Mouse (Mus musculus) CD4-positive helper T cell, adult 2 months (primary cell): Measurements from ENCODE around the gene Shisal1.

Source experiments
- DNase-seq: peaks from one replicate; pipeline ENCODE4 v3.0.0-alpha.2; 2012; ENCODE audit warnings: low read depth, missing footprints, low spot score

The Shisal1 gene

GRCm38 (mm10) chr15:84427624-84428023, 19.3 kb downstream of the Shisal1 start:
- DNase-seq, result no peak

DNA sequence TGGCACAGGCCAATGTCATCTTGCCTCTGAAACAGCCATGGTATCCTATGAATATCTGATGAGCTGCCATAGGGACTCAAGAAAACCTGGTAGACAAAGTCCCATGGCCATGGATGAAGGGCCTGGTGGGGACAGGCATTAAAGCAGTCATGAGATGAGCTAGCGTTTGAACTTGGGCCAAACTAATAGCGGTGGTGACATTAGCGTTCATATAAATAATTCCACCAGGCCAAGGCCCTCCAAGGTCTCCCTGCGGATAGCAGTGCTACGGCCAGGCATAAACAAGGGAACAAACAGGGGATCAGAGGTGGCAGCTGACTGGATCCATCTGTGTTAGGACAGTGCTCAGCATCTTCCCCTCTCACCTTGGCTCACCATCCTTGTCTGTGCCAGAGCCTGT, 21.2 kb downstream of the Shisal1 start:
- DNase-seq, result no peak

GRCm38 (mm10) chr15:84423781-84424180, 23.1 kb downstream of the Shisal1 start:
- DNase-seq, result no peak

DNA sequence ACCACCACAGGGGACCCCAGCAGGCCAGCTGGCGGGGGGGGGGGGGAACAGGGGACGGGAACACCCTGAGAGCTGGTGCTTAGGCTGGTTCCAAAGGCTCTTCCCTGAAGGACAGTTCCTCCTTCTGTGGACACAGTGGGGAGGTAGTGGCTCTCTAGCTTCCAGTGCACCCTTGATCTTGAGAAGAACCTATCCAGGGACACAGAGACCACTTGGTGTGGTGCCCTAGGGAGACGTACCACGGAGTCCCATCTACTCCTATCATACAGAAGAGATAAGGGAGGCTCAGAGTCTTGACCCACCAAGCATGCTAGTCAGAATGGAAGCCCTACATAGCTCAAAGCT, 28.7 kb downstream of the Shisal1 start:
- no peak for DNase-seq

GRCm38 (mm10) chr15:84417592-84418265, 29.2 kb downstream of the Shisal1 start:
- DNase-seq, result no peak

DNA sequence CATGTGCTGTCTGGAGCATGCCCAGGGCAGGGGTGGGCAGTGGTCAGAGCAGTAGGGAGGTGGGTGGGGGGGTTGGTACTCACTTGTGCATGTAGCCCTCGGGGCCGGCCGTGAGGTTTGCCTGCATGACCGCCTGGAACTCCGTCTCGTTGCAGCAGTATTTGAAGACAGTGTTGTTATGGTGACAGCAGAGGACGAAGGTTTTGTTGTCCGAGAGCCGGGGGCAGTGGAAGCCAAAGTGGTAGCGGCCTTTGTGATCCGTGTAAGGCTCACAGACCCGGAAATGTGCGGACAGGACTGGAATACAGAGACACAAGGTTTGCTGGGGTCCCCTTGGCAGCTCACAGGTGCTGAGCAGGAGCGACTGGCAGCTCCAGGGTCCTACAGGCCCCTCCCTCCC, 29.9 kb downstream of the Shisal1 start:
- DNase-seq, result no peak

DNA sequence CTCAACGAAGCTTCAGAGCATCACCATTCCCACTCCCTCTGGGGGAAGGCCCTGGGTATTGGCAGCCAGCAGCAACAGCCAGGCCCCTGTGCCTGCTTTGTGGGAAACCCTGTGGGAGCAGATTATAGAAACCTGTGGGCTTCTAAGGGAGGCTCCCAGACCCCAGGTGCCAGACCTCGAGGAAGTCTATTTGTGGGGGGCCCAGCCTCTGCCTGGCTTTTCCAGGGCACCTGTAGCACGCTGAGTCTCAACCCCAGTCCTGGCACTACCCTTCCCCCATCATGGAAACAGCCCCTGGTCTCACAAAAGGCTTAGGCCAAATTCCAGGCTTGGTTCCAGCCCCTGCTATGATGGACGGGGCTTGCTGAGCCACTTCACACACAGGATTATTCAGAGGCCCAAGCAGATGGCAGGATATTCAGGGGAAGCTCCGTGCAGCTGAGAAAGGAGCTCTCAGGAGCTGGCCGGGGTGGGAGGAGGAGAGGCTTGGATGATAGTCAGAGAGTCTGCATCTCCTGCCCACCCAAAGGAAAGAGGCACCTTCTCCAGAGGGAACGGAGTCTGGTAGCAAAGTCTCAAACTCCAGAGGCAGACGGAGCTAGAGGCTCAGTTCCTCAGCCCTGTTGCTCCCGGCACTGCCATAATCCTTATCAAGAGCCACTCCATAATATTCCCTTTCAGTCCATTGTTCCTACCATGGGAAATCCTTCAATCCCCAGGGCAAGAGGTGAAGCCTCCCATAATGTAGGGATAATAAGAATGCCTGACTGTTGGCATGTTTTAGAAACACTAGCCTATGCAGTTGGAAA, 32.7 kb downstream of the Shisal1 start:
- no peak for DNase-seq

- no peak for DNase-seq
Observed at GRCm38 (mm10) chr15:84412409-84412808, 34.5 kb downstream of the Shisal1 start.

GRCm38 (mm10) chr15:84410052-84410451, 36.8 kb downstream of the Shisal1 start:
- no peak for DNase-seq

- DNase-seq, result no peak
Observed at GRCm38 (mm10) chr15:84408576-84408975, 38.3 kb downstream of the Shisal1 start.

DNA sequence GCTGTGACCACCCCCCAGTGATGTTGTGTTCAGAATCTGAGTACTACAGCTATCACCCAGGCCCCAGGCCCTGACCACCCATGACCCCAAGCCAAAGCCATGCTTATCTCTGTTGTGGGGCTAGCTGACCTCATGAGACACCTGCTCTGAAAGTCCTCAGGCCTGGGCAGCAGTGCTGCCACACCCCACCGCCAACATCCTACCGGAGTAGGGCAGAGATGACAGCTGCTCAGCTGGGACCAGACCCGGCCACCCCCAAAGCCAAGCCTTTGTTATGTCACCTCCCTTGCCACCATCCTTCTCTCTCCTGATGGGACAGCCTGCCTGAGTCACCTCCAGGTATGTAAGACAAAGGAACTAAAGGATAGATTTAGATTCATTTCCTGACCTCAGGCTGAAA, 41.1 kb downstream of the Shisal1 start:
- no peak for DNase-seq

- no peak for DNase-seq
Observed at GRCm38 (mm10) chr15:84403454-84404113, 43.3 kb downstream of the Shisal1 start.

DNA sequence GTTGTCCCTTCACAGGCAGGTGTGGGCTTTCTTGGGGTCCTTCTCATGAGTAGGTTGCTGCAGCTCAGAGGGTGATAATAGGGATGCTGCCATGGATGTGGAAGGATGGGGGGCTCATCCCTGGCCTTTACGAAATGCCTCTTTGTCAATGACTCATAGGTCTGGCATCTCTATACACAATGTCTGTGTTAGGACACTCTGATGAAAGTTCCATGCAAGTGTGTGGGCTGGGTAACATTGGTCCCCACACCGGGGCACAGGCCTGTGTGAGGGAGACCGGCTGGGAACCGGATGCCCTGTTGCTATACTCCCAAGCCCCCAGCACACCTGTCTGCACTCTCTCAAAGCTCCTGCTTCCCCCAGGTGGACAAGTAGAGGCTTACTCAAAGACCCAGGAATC, 48.3 kb downstream of the Shisal1 start:
- DNase-seq, result no peak

- no peak for DNase-seq
Observed at GRCm38 (mm10) chr15:84397663-84398169, 49.2 kb downstream of the Shisal1 start.

GRCm38 (mm10) chr15:84395341-84396067, 51.4 kb downstream of the Shisal1 start:
- no peak for DNase-seq

GRCm38 (mm10) chr15:84393341-84393740, 53.6 kb downstream of the Shisal1 start:
- DNase-seq, result no peak

DNA sequence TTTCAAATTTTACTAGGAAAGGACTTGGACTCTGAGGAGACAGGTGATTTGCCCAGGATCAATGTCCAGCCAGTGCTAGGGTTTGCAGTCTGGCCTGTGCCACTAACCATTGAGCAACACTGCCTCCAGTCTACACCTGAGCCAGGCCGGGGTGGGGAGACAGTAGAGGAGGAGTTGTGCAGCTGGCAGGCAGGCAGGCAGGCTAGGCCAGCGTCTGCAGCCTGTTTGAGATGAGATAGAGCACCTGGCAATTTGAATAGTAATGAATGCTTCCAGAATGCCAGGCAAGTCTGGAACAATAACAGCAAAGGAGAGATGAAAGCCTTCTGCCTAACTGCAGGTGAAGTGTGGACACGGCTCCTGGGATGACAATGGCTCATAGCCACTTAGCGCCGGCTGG, 54.1 kb downstream of the Shisal1 start:
- no peak for DNase-seq

DNA sequence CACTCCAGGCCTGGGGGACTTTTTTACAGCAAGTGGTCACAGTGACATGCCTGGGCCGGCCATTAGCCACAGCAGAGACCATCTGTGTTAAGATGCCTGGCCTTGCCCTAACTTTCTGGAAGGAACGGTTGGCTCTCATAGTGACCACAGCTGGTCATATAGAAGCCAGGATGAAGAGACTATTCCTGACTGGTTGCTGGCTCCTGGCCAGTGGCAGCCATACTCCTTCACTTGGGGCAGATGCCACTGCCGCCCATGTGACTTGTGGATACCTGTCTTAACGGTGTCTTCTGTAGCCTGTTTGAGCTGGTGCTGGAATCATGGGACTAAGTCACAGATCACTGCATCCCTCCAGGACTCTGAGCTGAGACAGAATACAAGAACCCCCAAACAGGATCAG, 54.8 kb downstream of the Shisal1 start:
- no peak for DNase-seq

DNA sequence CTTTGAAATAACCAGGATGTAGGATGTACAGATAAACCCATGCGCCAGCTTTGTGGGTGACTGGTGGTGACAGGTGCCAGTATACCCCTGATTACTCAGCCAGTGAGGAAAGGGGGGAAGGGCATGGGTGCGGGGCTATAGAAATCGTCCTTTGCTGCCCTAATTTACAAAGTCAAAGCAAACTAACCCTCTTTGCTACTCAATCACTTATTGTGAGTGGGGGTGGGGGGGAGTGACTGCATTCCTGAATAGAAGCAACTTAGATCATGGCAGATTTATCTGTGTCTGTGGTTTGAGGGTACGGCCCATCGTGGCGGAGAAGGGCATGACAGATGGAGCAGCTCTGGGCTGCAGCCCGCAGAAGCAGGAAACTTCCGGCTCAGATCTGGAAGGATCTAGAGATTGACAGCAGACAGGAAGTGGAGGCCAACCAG, 58.2 kb downstream of the Shisal1 start:
- DNase-seq, result peak; percentile 67

DNA sequence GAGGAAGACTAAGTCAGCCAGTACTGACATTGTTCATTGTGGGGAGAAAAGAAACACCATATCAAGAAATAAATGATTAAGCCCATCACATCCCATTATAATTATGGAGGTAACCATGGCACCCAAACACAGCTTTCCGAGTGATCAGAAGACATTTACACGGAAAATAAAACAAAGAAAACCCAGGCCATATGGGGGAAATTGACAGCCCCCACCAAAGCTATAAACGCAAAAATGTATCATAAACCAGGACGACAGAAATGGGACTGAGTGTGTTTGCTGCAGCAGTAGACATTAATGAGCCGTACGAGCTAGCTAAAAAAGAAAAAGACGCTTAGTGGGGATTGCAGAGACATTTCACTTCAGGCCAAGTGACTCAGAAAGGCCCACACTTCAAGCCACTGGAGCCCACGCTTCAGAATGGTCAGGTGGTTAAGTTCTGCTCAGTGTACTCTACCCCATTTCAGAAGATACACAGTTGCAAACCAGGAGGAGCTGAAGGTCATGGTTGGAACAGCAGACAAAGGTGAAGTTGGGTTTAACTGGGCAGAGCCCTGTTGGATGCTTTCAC, 60.8 kb downstream of the Shisal1 start:
- no peak for DNase-seq

- no peak for DNase-seq
Observed at GRCm38 (mm10) chr15:84384066-84384465, 62.8 kb downstream of the Shisal1 start.
